Mouse (Mus musculus): ENCODE measurements at regions not wholly inside any gene's neighbourhood (a gene's known extent, or its start where the extent isn't known, plus 50 kb on each side); places are given as distances from the start of the nearest gene placed in this dataset.

- peak; percentile 32 to 36 for DNase-seq
These were observed 57.6 kb upstream of the Lekr1 start for GRCm38 (mm10) chr3:65608385-65608784.

GRCm38 (mm10) chr3:65611712-65612111 lies 54.3 kb upstream of the Lekr1 start:
- no peak for DNase-seq

GRCm38 (mm10) chr3:65612387-65612786 lies 53.6 kb upstream of the Lekr1 start:
- DNase-seq: no peak

- no peak for DNase-seq
These were observed 53.1 kb upstream of the Lekr1 start for GRCm38 (mm10) chr3:65612968-65613367.

DNA sequence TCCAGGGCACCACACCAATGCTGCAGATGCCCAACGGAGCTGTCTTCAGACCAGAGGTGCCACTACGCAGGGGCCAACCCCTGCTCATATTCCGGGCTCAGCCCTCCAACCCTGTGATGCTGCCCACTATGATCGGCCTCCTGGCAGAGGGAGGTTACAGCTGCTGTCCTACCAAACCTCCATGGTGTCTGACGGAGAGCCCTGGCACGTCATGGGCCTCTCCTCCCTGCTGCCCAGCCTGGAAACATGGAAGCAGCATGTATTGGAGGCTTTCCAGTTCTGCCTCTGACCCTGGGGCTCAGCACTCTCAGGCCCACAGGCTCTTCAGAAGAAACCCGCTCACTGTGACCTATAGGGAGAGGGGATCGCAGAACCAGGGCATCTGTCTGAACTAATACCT lies 51.1 kb upstream of the Lekr1 start:
- peak; percentile 65 to 73 for DNase-seq

Measured in cerebellum, postnatal 10 days (tissue).